In genomic region chr16:5306588-5307248, GRCm38 (mm10) we compare ENCODE assay signal across 9 mouse cellular contexts. TPM values are rescaled to one million over a fixed set of nuclear protein-coding genes. Genes with fewer than 3 reads are reported as not detected.
DNase-seq lines count a peak whose midpoint lies in the region; ATAC-seq and TF ChIP-seq lines count a peak whose summit lies in the region.
"Had no signal": no experiment of that assay in that cellular context is flagged by ENCODE, and none has a peak within 500 bp of the region (broad histone marks: within the 10 kb centered on the region; RNA-seq: fewer than 3 reads in every experiment).

No protein-coding gene starts in this region.

- H3K4me2 ChIP-seq in forebrain, embryonic 14.5 days (ENCODE audit: low read length): peak overlapping the region; percentile 84
- H3K4me2 ChIP-seq in liver, embryonic 16.5 days (ENCODE audit: low read depth, low read length): peak overlapping the region; percentile 45
- peak overlapping the region; percentile 91 for H3K4me2 ChIP-seq in neural tube, embryonic 13.5 days

- H3K36me3 ChIP-seq in E14TG2a.4 (ENCODE audit: insufficient read depth, low read length): no peaks in the 10 kb centered on the region
- no peaks in the 10 kb centered on the region for H3K36me3 ChIP-seq in forebrain, embryonic 14.5 days (ENCODE audit: control insufficient read depth, insufficient read depth, low read length)
- no peaks in the 10 kb centered on the region for H3K36me3 ChIP-seq in liver, embryonic 16.5 days (ENCODE audit: control insufficient read depth, insufficient read depth)
- no peaks in the 10 kb centered on the region for H3K36me3 ChIP-seq in neural tube, embryonic 13.5 days

- peak; percentile 78 for ATAC-seq in cerebellum, adult (ENCODE audit: insufficient number of reproducible peaks, low FRiP score, low TSS enrichment)
- peak; percentile 90 for ATAC-seq in forebrain, embryonic 14.5 days
- no peak; the same call in 1 of the 2 replicates for ATAC-seq in liver, embryonic 16.5 days (ENCODE audit: low read depth)
- peak; percentile 89 for ATAC-seq in neural tube, embryonic 13.5 days (ENCODE audit: low read depth)

- WGBS in forebrain, embryonic 14.5 days: 1% methylated on average over 36 of the region's 36 CpGs
- WGBS in large intestine, adult 2 months: 3% methylated on average over 36 of the region's 36 CpGs
- 2% methylated on average over 36 of the region's 36 CpGs for WGBS in liver, embryonic 16.5 days (ENCODE audit: insufficient replicate concordance)
- 1% methylated on average over 36 of the region's 36 CpGs for WGBS in neural tube, embryonic 13.5 days

- intact Hi-C loops in heart, postnatal 14 days (cut with DNase I): loop anchor here (1.0 kb wide), 2 partner anchors 100 to 164 kb away; no protein-coding TSS in a partner anchor

- peak; percentile 93 for TF ChIP-seq CTCF in E14TG2a.4 (conservative IDR thresholded peaks at IDR 0.05; ENCODE audit: low read length)

- peak overlapping the region; percentile 76 for H3K4me3 ChIP-seq in E14TG2a.4 (replicated peaks; ENCODE audit: low read length)
- H3K4me3 ChIP-seq in forebrain, embryonic 14.5 days (ENCODE audit: low read depth, low read length): peak overlapping the region; percentile 36
- H3K4me3 ChIP-seq in liver, embryonic 16.5 days (ENCODE audit: low read depth, low read length): peak overlapping the region; percentile 20; the same call in 1 of the 2 replicates
- H3K4me3 ChIP-seq in neural tube, embryonic 13.5 days: peak overlapping the region; percentile 46

- peaks cover 44% of the 10 kb centered on the region for H3K27me3 ChIP-seq in E14TG2a.4 (ENCODE audit: insufficient read depth, low read length)
- 0 out of 2 replicates have a peak, but pooled peaks cover 4% of the 10 kb centered on the region for H3K27me3 ChIP-seq in forebrain, embryonic 14.5 days (replicated peaks; ENCODE audit: control insufficient read depth, insufficient read depth, low read length)
- H3K27me3 ChIP-seq in liver, embryonic 16.5 days (ENCODE audit: control insufficient read depth, insufficient read depth, low read depth, low read length): no peaks in the 10 kb centered on the region
- peaks cover 14% of the 10 kb centered on the region for H3K27me3 ChIP-seq in neural tube, embryonic 13.5 days

- no peaks in the 10 kb centered on the region for H3K9me3 ChIP-seq in E14TG2a.4 (ENCODE audit: low read length)
- H3K9me3 ChIP-seq in forebrain, embryonic 14.5 days (replicated peaks; ENCODE audit: control insufficient read depth, low read length): no peaks in the 10 kb centered on the region
- no peaks in the 10 kb centered on the region for H3K9me3 ChIP-seq in liver, embryonic 16.5 days (replicated peaks; ENCODE audit: control insufficient read depth, low read length)
- no peaks in the 10 kb centered on the region for H3K9me3 ChIP-seq in neural tube, embryonic 13.5 days

- DNase-seq in forebrain, embryonic 14.5 days (ENCODE audit: low spot score): peak; percentile 82
- peak; percentile 90 to 95 for DNase-seq in heart, postnatal 14 days
- peak; percentile 11 for DNase-seq in large intestine, adult 2 months (ENCODE audit: low read depth, low spot score)
- DNase-seq in telencephalon, adult 2 months (ENCODE audit: low read depth, low spot score): peak; percentile 13

- peak overlapping the region; percentile 73 for H3K9ac ChIP-seq in forebrain, embryonic 14.5 days (ENCODE audit: low read length)
- no peak overlapping the region for H3K9ac ChIP-seq in liver, embryonic 16.5 days (ENCODE audit: low read depth, low read length)
- H3K9ac ChIP-seq in neural tube, embryonic 13.5 days: peak overlapping the region; percentile 78

- peaks cover 8% of the 10 kb centered on the region for H3K4me1 ChIP-seq in E14TG2a.4 (replicated peaks; ENCODE audit: low read depth, low read length)
- no peaks in the 10 kb centered on the region for H3K4me1 ChIP-seq in forebrain, embryonic 14.5 days (ENCODE audit: control insufficient read depth, insufficient read depth, low read length)
- no peaks in the 10 kb centered on the region; the same call in 1 of the 2 replicates for H3K4me1 ChIP-seq in liver, embryonic 16.5 days (ENCODE audit: control insufficient read depth, low read depth, low read length)
- H3K4me1 ChIP-seq in neural tube, embryonic 13.5 days (replicated peaks): peaks cover 6% of the 10 kb centered on the region; the same call in 1 of the 2 replicates

- no peak overlapping the region for H3K27ac ChIP-seq in forebrain, embryonic 14.5 days (ENCODE audit: low read depth, low read length)
- no peak overlapping the region for H3K27ac ChIP-seq in liver, embryonic 16.5 days (ENCODE audit: low read length)
- H3K27ac ChIP-seq in neural tube, embryonic 13.5 days (replicated peaks): no peak overlapping the region
- H3K27ac ChIP-seq: macrophage had no signal

RNA-seq across cellular contexts. Expression of gene Eef2kmt, which starts 50.9 kb away (rescaled TPM):
- 10.3 and 11.5 TPM in 2 replicates for polyA plus RNA-seq in forebrain, embryonic 14.5 days (2014; fragmentation: Nextera tagmentation; extraction: Ambion mirVana)
- total RNA-seq in heart, postnatal 14 days (2021): 1 to 10 TPM; 9.2 to 9.3 TPM
- polyA plus RNA-seq in large intestine, adult 2 months (2012; rRNA removed): 41.1 and 43.2 TPM in 2 replicates
- polyA plus RNA-seq in liver, embryonic 16.5 days (2015; fragmentation: Nextera tagmentation; extraction: Ambion mirVana): 8.2 and 8.5 TPM in 2 replicates
- 5.5 and 8.8 TPM in 2 replicates for polyA plus RNA-seq in neural tube, embryonic 13.5 days (2015; fragmentation: Nextera tagmentation; extraction: Ambion mirVana)

Comparison
In these comparisons a context has a peak if more than half of its experiments do, and no peak if none do; other contexts are left out.
1. H3K4me3 ChIP-seq: peak in every context shown above with its lines; median percentile 76 in E14TG2a.4; 46 in neural tube, embryonic 13.5 days; 36 in forebrain, embryonic 14.5 days; 20 in liver, embryonic 16.5 days.
2. DNase-seq: peak in every context shown above with its lines; median percentile 92 in heart, postnatal 14 days; 82 in forebrain, embryonic 14.5 days; 13 in telencephalon, adult 2 months; 11 in large intestine, adult 2 months.